13 mouse cellular contexts compared by ENCODE assay signal in genomic region chr1:87891634-87892033, GRCm38 (mm10). TPM values are rescaled to one million over a fixed set of nuclear protein-coding genes. Genes with fewer than 3 reads are reported as not detected.
DNase-seq lines count a peak whose midpoint lies in the region; ATAC-seq and TF ChIP-seq lines count a peak whose summit lies in the region.
"Had no signal": no experiment of that assay in that cellular context is flagged by ENCODE, and none has a peak within 500 bp of the region (broad histone marks: within the 10 kb centered on the region; RNA-seq: fewer than 3 reads in every experiment).

No protein-coding gene starts in this region.

- no peak overlapping the region for H3K27ac ChIP-seq in kidney, embryonic 14.5 days (ENCODE audit: low read depth, low read length)
- no peak overlapping the region for H3K27ac ChIP-seq in cerebellum, adult 2 months (ENCODE audit: insufficient read depth, low read length)
- peak overlapping the region; percentile 70 for H3K27ac ChIP-seq in intestine, postnatal 0 days (ENCODE audit: low read depth, low read length)
- no peak overlapping the region for H3K27ac ChIP-seq in midbrain, embryonic 14.5 days (replicated peaks; ENCODE audit: low read depth, low read length)
- H3K27ac ChIP-seq: hindbrain, embryonic 13.5 days; neural tube, embryonic 13.5 days had no signal

- intact Hi-C loops in gastrocnemius, postnatal 36 days (cut with DNase I) = no loop called here

- H3K36me3 ChIP-seq in kidney, embryonic 14.5 days (ENCODE audit: control insufficient read depth, insufficient read depth, low read length) = no peaks in the 10 kb centered on the region
- H3K36me3 ChIP-seq in intestine, postnatal 0 days (ENCODE audit: control insufficient read depth, insufficient read depth) = no peaks in the 10 kb centered on the region
- H3K36me3 ChIP-seq in midbrain, embryonic 14.5 days (ENCODE audit: control insufficient read depth, insufficient read depth, low read length) = no peaks in the 10 kb centered on the region
- H3K36me3 ChIP-seq: hindbrain, embryonic 13.5 days; neural tube, embryonic 13.5 days had no signal

- WGBS in kidney, embryonic 14.5 days = 91% methylated on average over 4 of the region's 4 CpGs
- 33% methylated on average over 4 of the region's 4 CpGs for WGBS in cerebellum, adult 2 months
- WGBS in intestine, postnatal 0 days = 40% methylated on average over 4 of the region's 4 CpGs
- WGBS in midbrain, embryonic 14.5 days = 96% methylated on average over 4 of the region's 4 CpGs

- H3K9ac ChIP-seq in kidney, embryonic 14.5 days (ENCODE audit: low read depth, low read length) = no peak overlapping the region
- no peak overlapping the region for H3K9ac ChIP-seq in intestine, postnatal 0 days (ENCODE audit: low read depth, low read length)
- H3K9ac ChIP-seq in midbrain, embryonic 14.5 days (replicated peaks; ENCODE audit: low read length) = no peak overlapping the region
- H3K9ac ChIP-seq: hindbrain, embryonic 13.5 days; neural tube, embryonic 13.5 days had no signal

- H3K4me1 ChIP-seq in kidney, embryonic 14.5 days (ENCODE audit: control insufficient read depth, insufficient read depth, low read length) = no peaks in the 10 kb centered on the region
- peaks cover 12% of the 10 kb centered on the region; the same call in 1 of the 2 replicates for H3K4me1 ChIP-seq in cerebellum, adult 2 months (ENCODE audit: control insufficient read depth, insufficient read depth, low read length)
- peaks cover 4% of the 10 kb centered on the region; the same call in 1 of the 2 replicates for H3K4me1 ChIP-seq in intestine, postnatal 0 days (replicated peaks; ENCODE audit: control insufficient read depth, insufficient read depth, low read length)
- no peaks in the 10 kb centered on the region for H3K4me1 ChIP-seq in midbrain, embryonic 14.5 days (ENCODE audit: control insufficient read depth, insufficient read depth, low read length)
- H3K4me1 ChIP-seq: hindbrain, embryonic 13.5 days; neural tube, embryonic 13.5 days had no signal

- H3K4me2 ChIP-seq in kidney, embryonic 14.5 days (replicated peaks; ENCODE audit: low read depth, low read length) = no peak overlapping the region
- no peak overlapping the region for H3K4me2 ChIP-seq in intestine, postnatal 0 days (replicated peaks; ENCODE audit: low read depth)
- H3K4me2 ChIP-seq in midbrain, embryonic 14.5 days (ENCODE audit: low read length) = no peak overlapping the region
- H3K4me2 ChIP-seq: hindbrain, embryonic 13.5 days; neural tube, embryonic 13.5 days had no signal

- no peak for TF ChIP-seq CTCF in cerebellum, adult 2 months (IDR thresholded peaks at IDR 0.05; ENCODE audit: borderline replicate concordance, insufficient read depth, low read depth, low read length)
- TF ChIP-seq CTCF in intestine, postnatal 0 days (IDR thresholded peaks at IDR 0.05; ENCODE audit: low read depth) = no peak

- TF ChIP-seq POLR2A in cerebellum, adult 2 months (IDR thresholded peaks at IDR 0.05; ENCODE audit: borderline replicate concordance, insufficient read depth, low read length) = no peak

- H3K4me3 ChIP-seq in kidney, embryonic 14.5 days (ENCODE audit: low read length) = no peak overlapping the region
- no peak overlapping the region for H3K4me3 ChIP-seq in cerebellum, adult 2 months (replicated peaks; ENCODE audit: insufficient read depth, low read depth, low read length)
- H3K4me3 ChIP-seq in intestine, postnatal 0 days (ENCODE audit: low read depth, low read length) = no peak overlapping the region
- H3K4me3 ChIP-seq in midbrain, embryonic 14.5 days (replicated peaks; ENCODE audit: low read depth, low read length) = no peak overlapping the region
- H3K4me3 ChIP-seq: hindbrain, embryonic 13.5 days; megakaryocyte, embryonic 14.5 days; neural tube, embryonic 13.5 days had no signal

- H3K9me3 ChIP-seq in kidney, embryonic 14.5 days (ENCODE audit: control insufficient read depth, low read length) = no peaks in the 10 kb centered on the region
- no peaks in the 10 kb centered on the region for H3K9me3 ChIP-seq in intestine, postnatal 0 days (ENCODE audit: control insufficient read depth)
- no peaks in the 10 kb centered on the region for H3K9me3 ChIP-seq in midbrain, embryonic 14.5 days (ENCODE audit: control insufficient read depth, low read length)
- H3K9me3 ChIP-seq: hindbrain, embryonic 13.5 days; megakaryocyte, embryonic 14.5 days; neural tube, embryonic 13.5 days had no signal

- H3K27me3 ChIP-seq in kidney, embryonic 14.5 days (ENCODE audit: control insufficient read depth, insufficient read depth, low read length) = no peaks in the 10 kb centered on the region
- H3K27me3 ChIP-seq in cerebellum, adult 2 months (ENCODE audit: control insufficient read depth, insufficient read depth, low read length) = no peaks in the 10 kb centered on the region
- no peaks in the 10 kb centered on the region for H3K27me3 ChIP-seq in intestine, postnatal 0 days (replicated peaks; ENCODE audit: control insufficient read depth, insufficient read depth, low read length)
- no peaks in the 10 kb centered on the region for H3K27me3 ChIP-seq in midbrain, embryonic 14.5 days (ENCODE audit: control insufficient read depth, insufficient read depth, low read length)
- H3K27me3 ChIP-seq: hindbrain, embryonic 13.5 days; megakaryocyte, embryonic 14.5 days; neural tube, embryonic 13.5 days had no signal

- ATAC-seq in kidney, embryonic 14.5 days (ENCODE audit: low FRiP score, low TSS enrichment) = no peak
- peak; percentile 15; the same call in 1 of the 2 replicates for ATAC-seq in intestine, postnatal 0 days
- no peak for ATAC-seq in midbrain, embryonic 14.5 days (ENCODE audit: low FRiP score, low TSS enrichment)
- ATAC-seq: activated CD4-positive, CD25-positive, alpha-beta regulatory T cell, adult 4 months had no signal

- peak; percentile 32 to 39 for DNase-seq in kidney, adult 8-10 months
- peak; percentile 61 to 62 for DNase-seq in cerebellum, adult 2 months
- DNase-seq in lung, postnatal 25 days (ENCODE audit: low spot score) = peak; percentile 59
- no peak for DNase-seq in T-cell, adult 2 months (ENCODE audit: low spot score)
- no peak for DNase-seq in midbrain, embryonic 14.5 days
- DNase-seq in gastrocnemius, postnatal 36 days = no peak
- DNase-seq: right cerebral cortex, postnatal 4 days had no signal

RNA-seq across cellular contexts. Expression of gene Dgkd, which starts 38.5 kb away (rescaled TPM):
- 18.1 and 32.6 TPM in 2 replicates for polyA plus RNA-seq in kidney, embryonic 14.5 days (2014; fragmentation: Nextera tagmentation; extraction: Ambion mirVana)
- 109 and 126 TPM in 2 replicates for polyA plus RNA-seq in cerebellum, adult 2 months (2012; rRNA removed)
- 20.2 and 24.1 TPM in 2 replicates for polyA plus RNA-seq in intestine, postnatal 0 days (2015; fragmentation: Nextera tagmentation; extraction: Ambion mirVana)
- 48.0 and 50.2 TPM in 2 replicates for polyA plus RNA-seq in midbrain, embryonic 14.5 days (2014; fragmentation: Nextera tagmentation; extraction: Ambion mirVana)
- total RNA-seq in gastrocnemius, postnatal 36 days (2021) = 10 to 100 TPM; 29.5 to 32.7 TPM

Comparison
In these comparisons a context has a peak if more than half of its experiments do, and no peak if none do; other contexts are left out.
1. DNase-seq: peak in kidney, adult 8-10 months (2 of 2), cerebellum, adult 2 months (2 of 2) and lung, postnatal 25 days (single experiment); none in T-cell, adult 2 months (single experiment), midbrain, embryonic 14.5 days (single experiment) and gastrocnemius, postnatal 36 days (0 of 2).